Mouse (Mus musculus) midbrain, embryonic 12.5 days (tissue): ENCODE data around the gene Lsg1. TPM values are rescaled to one million over a fixed set of nuclear protein-coding genes. Genes with fewer than 3 reads are reported as not detected.

Experiments used
- ATAC-seq: fragments of 200-750 bp; cut with Nextera tagmentation; 2 replicates; pipeline ENCODE4 v1.8.0; 2017; ENCODE audit warnings: low read depth, moderate TSS enrichment, moderate library complexity; ENCODE audit not compliant: low FRiP score
- H3K27ac ChIP-seq: fragments of 300-500 bp; sonication (generic); replicated peaks from 2 replicates; pipeline ENCODE4 v1.5.1; 2016; ENCODE audit warnings: mild to moderate bottlenecking
- H3K27me3 ChIP-seq: fragments of 300-500 bp; sonication (generic); 2 replicates; pipeline ENCODE4 v1.6.1; 2016; ENCODE audit warnings: mild to moderate bottlenecking
- H3K36me3 ChIP-seq: fragments of 300-500 bp; sonication (generic); 2 replicates; pipeline ENCODE4 v1.6.1; 2016
- H3K4me1 ChIP-seq: fragments of 300-500 bp; sonication (generic); 2 replicates; pipeline ENCODE4 v1.6.1; 2016
- H3K4me2 ChIP-seq: fragments of 300-500 bp; sonication (generic); replicated peaks from 2 replicates; pipeline ENCODE4 v1.6.1; 2016; ENCODE audit warnings: mild to moderate bottlenecking, moderate library complexity
- H3K4me3 ChIP-seq: fragments of 300-500 bp; sonication (generic); 2 replicates; pipeline ENCODE4 v1.5.1; 2016; ENCODE audit warnings: mild to moderate bottlenecking
- H3K9ac ChIP-seq: fragments of 300-500 bp; sonication (generic); replicated peaks from 2 replicates; pipeline ENCODE4 v1.6.1; 2016; ENCODE audit warnings: mild to moderate bottlenecking, moderate library complexity
- H3K9me3 ChIP-seq: fragments of 300-500 bp; sonication (generic); 2 replicates; pipeline ENCODE4 v1.6.1; 2016; ENCODE audit warnings: mild to moderate bottlenecking
- WGBS: fragments of 180-500 bp; shearing (Covaris S2); methylation state at CpG from one replicate; pipeline ENCODE4 v1.1.7; 2016; 5-methylcytosine and 5-hydroxymethylcytosine counted together
- polyA plus RNA-seq: library from polyadenylated mRNA; unstranded; fragments of >200 nt; fragmentation: Nextera tagmentation; extraction: Ambion mirVana; gene quantifications from 2 replicates; pipeline ENCODE4 v1.2.1, GENCODE M21; 2016

Gene Lsg1
- polyA plus RNA-seq, 1 experiment from 2014 or later: 78.1 TPM

DNA sequence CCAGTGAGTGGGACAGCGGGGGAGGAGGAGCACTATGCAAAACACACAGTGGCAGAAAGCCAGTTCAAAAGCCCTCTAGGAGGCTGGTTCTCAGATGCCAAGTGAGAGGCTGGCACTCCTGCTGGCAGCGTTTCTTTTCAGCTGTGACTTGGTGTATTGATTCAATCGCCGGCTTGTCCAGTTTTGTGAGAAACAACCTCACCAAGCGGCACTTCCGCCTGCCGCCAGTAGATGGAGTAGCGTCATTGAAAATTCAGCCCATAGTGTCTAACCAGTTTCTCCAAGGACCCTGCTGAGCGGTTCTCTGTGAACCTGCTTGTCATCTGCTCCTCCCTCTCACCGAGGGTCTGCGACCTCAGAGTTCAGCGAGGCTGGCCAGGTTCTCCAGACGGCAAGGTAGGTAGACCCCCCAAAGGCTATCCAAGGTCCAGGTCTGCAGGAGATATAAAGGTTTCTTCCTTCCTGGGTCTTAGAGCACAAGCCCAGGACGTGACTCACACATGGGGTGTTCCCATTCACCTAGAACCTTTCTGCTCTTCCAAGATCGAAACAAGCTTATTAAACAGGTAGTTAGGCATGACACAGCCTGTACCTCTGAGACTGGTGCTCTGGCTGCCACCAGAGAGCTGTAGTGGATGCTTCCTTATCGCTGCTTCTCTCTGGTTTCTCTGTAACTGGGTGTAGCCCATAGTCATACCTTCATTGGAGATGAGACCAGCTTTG is 9.7 kb upstream of the Lsg1 start:
- H3K27me3 ChIP-seq: peaks cover 56% of the 10 kb centered on the region
- no peak overlapping the region for H3K27ac ChIP-seq
- H3K4me3 ChIP-seq: peak overlapping the region; percentile 3; the same call in 1 of the 2 replicates
- WGBS: 11% methylated on average over 16 of the region's 16 CpGs
- peak; percentile 39; the same call in 1 of the 2 replicates for ATAC-seq
- H3K36me3 ChIP-seq: no peaks in the 10 kb centered on the region
- peaks cover 32% of the 10 kb centered on the region for H3K4me1 ChIP-seq
- H3K9ac ChIP-seq: no peak overlapping the region; the same call in 1 of the 2 replicates
- H3K4me2 ChIP-seq: peak overlapping the region; percentile 42
- H3K9me3 ChIP-seq: no peaks in the 10 kb centered on the region

DNA sequence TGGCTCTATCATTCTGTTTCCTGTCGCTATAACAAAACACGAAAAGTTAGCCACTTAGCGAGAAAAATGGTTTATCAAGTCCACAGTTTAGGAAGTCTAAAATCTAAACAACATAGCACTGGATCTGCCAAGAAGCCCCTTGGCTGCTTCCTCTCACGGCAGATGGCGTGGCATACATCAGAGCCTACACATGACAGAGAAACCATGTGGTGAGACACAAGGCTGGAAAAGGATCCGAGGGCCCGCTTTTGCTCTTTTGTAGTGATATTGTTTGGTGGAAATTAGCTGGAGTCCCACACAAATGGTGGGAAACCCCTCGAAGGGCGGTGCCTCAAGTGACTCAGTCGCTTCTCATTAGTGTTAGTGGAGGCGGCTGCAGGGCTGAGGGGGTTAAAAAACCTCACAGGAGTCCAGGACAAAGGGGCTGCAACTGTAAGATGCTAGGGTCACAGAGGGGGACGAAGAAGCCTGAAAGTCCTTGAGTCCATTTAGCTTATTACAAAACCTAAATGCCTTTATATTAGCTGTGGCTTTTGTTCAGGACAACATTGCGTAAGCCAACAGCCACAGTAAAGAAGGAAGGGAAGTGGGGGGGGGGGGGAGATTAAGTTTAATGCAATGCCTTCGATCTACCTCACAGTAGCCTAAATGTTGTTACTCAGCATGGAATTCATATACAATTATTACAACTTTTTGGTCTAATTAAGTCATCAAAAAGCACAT is 8.6 kb upstream of the Lsg1 start:
- peaks cover 23% of the 10 kb centered on the region for H3K4me1 ChIP-seq
- H3K27ac ChIP-seq: no peak overlapping the region
- ATAC-seq: no peak
- H3K27me3 ChIP-seq: peaks cover 45% of the 10 kb centered on the region
- H3K36me3 ChIP-seq: no peaks in the 10 kb centered on the region
- H3K4me2 ChIP-seq: no peak overlapping the region
- 49% methylated on average over 14 of the region's 14 CpGs for WGBS
- H3K4me3 ChIP-seq: no peak overlapping the region
- no peak overlapping the region for H3K9ac ChIP-seq
- no peaks in the 10 kb centered on the region for H3K9me3 ChIP-seq

DNA sequence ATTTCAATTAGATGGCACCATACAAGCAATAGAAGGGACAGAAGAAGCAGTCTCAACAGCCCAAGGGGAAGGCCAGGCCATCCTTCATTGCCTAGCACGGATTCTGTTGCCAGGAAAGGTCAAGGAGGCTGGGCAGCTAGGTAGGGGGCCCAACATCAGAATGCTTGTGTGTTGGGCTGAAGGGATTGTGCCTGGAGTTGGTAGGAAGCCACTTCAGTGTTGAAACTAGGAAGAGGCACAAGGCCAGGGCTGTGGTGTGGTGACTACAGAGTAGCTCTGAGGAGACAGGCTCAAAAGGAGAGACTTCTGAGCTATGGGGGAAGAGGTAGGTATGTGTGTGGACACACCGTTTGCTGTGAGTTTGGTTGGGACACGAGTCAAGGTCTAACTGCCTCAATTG is 8.0 kb upstream of the Lsg1 start:
- H3K27ac ChIP-seq: no peak overlapping the region
- H3K4me2 ChIP-seq: no peak overlapping the region
- no peak overlapping the region for H3K9ac ChIP-seq
- H3K9me3 ChIP-seq: no peaks in the 10 kb centered on the region
- ATAC-seq: no peak
- 56% methylated on average over 3 of the region's 3 CpGs for WGBS
- no peaks in the 10 kb centered on the region for H3K36me3 ChIP-seq
- no peak overlapping the region for H3K4me3 ChIP-seq
- H3K27me3 ChIP-seq: peaks cover 39% of the 10 kb centered on the region
- H3K4me1 ChIP-seq: peaks cover 17% of the 10 kb centered on the region

DNA sequence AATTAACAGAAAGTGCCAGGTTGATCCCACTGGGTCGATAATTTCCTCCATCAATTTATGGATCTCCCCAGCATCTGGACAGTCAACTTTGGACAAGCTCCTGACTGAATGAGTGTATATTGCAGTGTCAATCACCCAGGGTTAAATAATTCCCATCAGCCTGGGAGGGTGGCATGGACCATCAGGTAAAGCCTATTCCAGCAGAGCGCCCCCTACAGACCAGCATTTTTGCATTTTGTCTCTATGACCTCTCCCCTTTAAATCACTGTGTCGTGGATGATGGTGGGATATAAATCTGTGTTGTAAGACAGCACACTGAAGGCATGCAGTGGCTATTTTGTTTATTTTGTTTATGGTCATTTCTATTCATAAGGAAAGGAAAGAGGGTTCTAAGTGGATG is 4.6 kb upstream of the Lsg1 start:
- ATAC-seq: no peak
- H3K4me1 ChIP-seq: peaks cover 11% of the 10 kb centered on the region
- no peaks in the 10 kb centered on the region for H3K9me3 ChIP-seq
- H3K4me3 ChIP-seq: no peak overlapping the region
- H3K9ac ChIP-seq: no peak overlapping the region
- peaks cover 19% of the 10 kb centered on the region for H3K27me3 ChIP-seq
- no peaks in the 10 kb centered on the region for H3K36me3 ChIP-seq
- no peak overlapping the region for H3K27ac ChIP-seq
- WGBS: 45% methylated on average over 3 of the region's 3 CpGs
- no peak overlapping the region for H3K4me2 ChIP-seq

DNA sequence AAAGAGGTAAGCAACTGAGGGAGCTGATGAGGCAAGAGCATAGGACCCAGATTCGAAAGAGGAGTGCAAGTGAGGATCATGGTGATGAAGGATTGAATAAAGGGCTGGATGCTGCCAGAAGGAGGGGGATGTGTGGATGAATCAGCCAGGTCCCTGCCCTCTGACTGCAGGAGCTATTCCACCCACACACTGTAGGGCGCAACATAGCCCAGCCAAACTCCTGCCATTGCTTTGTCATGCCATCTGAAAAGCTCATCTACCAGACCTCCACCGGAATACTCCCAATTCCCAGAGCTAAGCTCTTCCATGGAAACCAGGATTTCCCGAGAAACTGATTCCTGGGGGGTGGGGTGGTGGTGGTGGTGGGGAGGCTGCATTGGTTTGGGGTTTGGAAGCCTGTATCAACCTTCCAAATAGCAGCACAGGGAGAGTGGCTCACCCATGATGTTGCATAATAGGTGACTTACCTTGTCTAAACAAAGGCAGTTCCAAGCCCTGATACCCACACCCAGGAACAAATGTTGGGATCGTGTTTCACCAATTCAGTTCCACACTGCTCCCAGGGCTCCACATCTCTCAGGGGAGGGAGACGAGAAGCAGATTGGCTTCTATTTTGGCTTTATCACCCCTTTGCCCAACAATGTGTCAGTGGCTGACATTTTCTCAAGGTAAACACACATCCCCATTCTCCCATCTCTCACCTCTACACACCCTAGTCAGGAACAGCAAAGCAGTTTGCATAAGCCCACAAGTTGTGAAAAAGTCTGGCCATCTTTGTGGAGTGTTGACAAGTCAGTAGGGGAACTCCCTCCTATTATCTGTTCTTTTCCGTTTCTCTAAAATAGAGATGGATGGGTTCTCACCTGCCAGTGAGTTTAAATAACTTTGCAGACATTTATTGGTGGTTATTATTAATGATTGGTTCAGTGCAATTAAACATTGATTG is 3.1 kb upstream of the Lsg1 start:
- peaks cover 6% of the 10 kb centered on the region; the same call in 1 of the 2 replicates for H3K27me3 ChIP-seq
- H3K9me3 ChIP-seq: no peaks in the 10 kb centered on the region
- H3K9ac ChIP-seq: no peak overlapping the region
- ATAC-seq: no peak
- peaks cover 2% of the 10 kb centered on the region; the same call in 1 of the 2 replicates for H3K36me3 ChIP-seq
- no peak overlapping the region for H3K4me2 ChIP-seq
- H3K4me3 ChIP-seq: no peak overlapping the region
- no peak overlapping the region for H3K27ac ChIP-seq
- WGBS: 51% methylated on average over 7 of the region's 7 CpGs
- H3K4me1 ChIP-seq: peaks cover 11% of the 10 kb centered on the region

DNA sequence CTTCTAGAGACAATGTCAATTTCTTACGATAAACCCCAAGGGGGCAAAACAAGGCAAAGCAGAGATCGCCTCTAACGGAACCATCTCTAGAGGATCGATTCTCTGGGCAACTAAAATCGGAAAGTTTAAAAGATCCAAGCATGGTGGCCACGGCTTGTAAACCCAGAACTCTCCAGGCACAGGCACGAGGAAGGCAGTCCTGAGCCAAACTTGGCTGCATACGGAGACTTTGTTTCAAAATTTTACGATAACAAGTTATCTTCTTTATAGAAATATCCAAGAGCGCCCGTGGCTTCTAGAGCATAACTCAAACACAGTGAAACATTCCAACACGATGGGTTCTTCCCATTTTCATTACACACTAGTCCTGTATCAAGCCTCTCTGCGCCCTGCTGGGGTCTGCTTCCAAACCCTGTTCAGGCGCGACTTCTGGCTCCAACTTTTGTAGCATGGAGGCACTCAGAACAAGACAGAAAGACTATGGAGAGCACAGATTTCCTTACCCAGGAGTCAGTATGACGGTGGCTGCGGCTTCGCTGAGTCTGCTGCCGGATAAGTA is 378 bp downstream of the Lsg1 start:
- H3K4me2 ChIP-seq: peak overlapping the region; percentile 90
- 4% methylated on average over 19 of the region's 19 CpGs for WGBS
- peaks cover 36% of the 10 kb centered on the region for H3K36me3 ChIP-seq
- H3K4me3 ChIP-seq: peak overlapping the region; percentile 87
- H3K9ac ChIP-seq: peak overlapping the region; percentile 77
- no peaks in the 10 kb centered on the region for H3K9me3 ChIP-seq
- peaks cover 11% of the 10 kb centered on the region for H3K4me1 ChIP-seq
- H3K27ac ChIP-seq: peak overlapping the region; percentile 52; the same call in 1 of the 2 replicates
- ATAC-seq: no peak; the same call in 1 of the 2 replicates
- H3K27me3 ChIP-seq: no peaks in the 10 kb centered on the region

DNA sequence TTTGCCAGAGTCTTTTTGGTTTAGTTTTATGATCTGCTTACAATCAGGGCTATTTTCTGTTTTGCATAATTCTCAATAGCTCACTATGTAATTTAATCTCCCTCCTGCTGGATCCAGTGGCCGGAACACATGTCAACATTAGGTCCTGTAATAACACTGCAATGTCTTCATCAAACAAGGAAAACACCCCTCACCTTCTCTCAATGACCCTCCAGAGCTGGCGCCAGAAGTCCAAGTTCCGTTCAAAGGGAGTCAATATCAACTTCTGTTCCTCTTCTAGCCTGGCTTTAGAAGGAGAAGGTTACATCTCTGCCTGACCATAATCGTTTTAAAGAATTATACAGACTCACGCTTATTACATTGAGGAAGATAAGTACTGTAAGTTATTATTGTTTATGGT is 6.6 kb downstream of the Lsg1 start:
- H3K27me3 ChIP-seq: no peaks in the 10 kb centered on the region
- no peak overlapping the region for H3K4me3 ChIP-seq
- no peak overlapping the region for H3K27ac ChIP-seq
- no peaks in the 10 kb centered on the region for H3K4me1 ChIP-seq
- H3K4me2 ChIP-seq: no peak overlapping the region
- WGBS: 85% methylated on average over 5 of the region's 5 CpGs
- no peak for ATAC-seq
- no peak overlapping the region for H3K9ac ChIP-seq
- peaks cover 99% of the 10 kb centered on the region for H3K36me3 ChIP-seq
- H3K9me3 ChIP-seq: no peaks in the 10 kb centered on the region

DNA sequence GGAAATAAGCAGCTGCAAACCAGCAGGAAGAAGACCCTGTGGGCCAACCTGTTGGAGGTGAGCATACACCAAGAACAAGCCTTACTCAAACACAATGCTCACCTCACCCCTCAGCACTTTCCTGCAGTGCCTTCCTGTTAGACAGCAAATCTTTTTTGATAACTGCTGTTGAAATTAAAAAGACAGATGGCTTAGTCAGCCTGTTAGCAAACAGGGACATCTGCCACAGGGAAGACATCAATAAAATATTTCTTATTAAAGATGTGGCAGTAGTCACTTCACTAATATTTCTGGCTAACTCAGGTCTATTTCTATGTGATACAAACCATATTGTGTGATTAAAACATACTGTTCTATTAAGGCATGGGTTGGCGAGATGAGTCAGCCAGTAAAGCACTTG is 11.0 kb downstream of the Lsg1 start:
- H3K27me3 ChIP-seq: no peaks in the 10 kb centered on the region
- H3K4me1 ChIP-seq: no peaks in the 10 kb centered on the region
- H3K4me3 ChIP-seq: no peak overlapping the region
- H3K9me3 ChIP-seq: no peaks in the 10 kb centered on the region
- WGBS: 89% methylated on average over 1 of the region's 1 CpGs
- H3K27ac ChIP-seq: no peak overlapping the region
- H3K9ac ChIP-seq: no peak overlapping the region
- no peak overlapping the region for H3K4me2 ChIP-seq
- no peak for ATAC-seq
- peaks cover 97% of the 10 kb centered on the region for H3K36me3 ChIP-seq

DNA sequence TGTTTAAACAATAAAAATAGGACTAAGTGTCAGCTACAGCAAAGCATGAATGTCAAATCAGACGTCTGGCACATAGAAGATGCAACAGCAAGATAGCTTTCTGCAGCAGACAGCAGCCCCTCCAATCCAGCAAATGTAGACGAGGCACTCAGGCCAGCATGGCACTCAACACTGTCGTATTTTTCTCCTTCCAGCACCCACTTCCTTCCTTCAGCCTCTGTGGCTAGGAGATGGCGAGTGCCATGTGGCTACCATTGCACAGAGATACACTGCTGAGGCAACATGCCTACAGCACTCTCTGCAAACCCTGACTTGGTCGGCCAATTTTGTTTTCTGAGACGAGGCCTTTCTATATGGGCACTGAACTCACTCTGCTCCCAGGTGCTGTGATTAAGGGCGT is 11.6 kb downstream of the Lsg1 start:
- ATAC-seq: no peak
- H3K36me3 ChIP-seq: peaks cover 97% of the 10 kb centered on the region

DNA sequence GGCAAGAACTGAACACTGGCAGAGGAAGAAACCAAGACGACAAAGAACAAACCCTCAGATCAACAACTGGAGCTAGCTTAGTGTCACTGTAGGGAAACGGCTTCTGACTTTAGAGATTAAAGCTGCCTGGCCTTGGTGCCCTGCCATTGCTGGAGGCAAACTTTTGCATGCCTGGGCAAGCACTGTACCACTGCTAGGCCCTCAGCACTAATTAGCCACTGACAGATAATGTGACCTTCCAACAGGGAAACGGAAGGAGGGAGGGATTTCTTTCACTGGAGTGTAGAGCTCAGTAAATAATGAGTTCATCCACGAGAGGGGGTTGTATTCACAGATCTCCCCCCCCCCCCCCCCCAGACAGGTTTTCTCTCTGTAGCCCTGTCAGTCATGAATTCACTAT is 15.2 kb downstream of the Lsg1 start:
- H3K36me3 ChIP-seq: peaks cover 97% of the 10 kb centered on the region
- no peak overlapping the region for H3K27ac ChIP-seq
- no peak overlapping the region for H3K4me3 ChIP-seq
- ATAC-seq: no peak
- H3K4me2 ChIP-seq: no peak overlapping the region
- no peaks in the 10 kb centered on the region for H3K9me3 ChIP-seq
- H3K9ac ChIP-seq: no peak overlapping the region
- H3K27me3 ChIP-seq: no peaks in the 10 kb centered on the region
- 72% methylated on average over 4 of the region's 4 CpGs for WGBS
- H3K4me1 ChIP-seq: no peaks in the 10 kb centered on the region

More for the DNA sequence above, 11.6 kb downstream of the Lsg1 start:
- no peak overlapping the region for H3K4me2 ChIP-seq
- H3K27me3 ChIP-seq: no peaks in the 10 kb centered on the region
- H3K4me1 ChIP-seq: no peaks in the 10 kb centered on the region
- no peak overlapping the region for H3K9ac ChIP-seq
- 89% methylated on average over 7 of the region's 7 CpGs for WGBS
- H3K9me3 ChIP-seq: no peaks in the 10 kb centered on the region
- H3K4me3 ChIP-seq: no peak overlapping the region
- no peak overlapping the region for H3K27ac ChIP-seq

DNA sequence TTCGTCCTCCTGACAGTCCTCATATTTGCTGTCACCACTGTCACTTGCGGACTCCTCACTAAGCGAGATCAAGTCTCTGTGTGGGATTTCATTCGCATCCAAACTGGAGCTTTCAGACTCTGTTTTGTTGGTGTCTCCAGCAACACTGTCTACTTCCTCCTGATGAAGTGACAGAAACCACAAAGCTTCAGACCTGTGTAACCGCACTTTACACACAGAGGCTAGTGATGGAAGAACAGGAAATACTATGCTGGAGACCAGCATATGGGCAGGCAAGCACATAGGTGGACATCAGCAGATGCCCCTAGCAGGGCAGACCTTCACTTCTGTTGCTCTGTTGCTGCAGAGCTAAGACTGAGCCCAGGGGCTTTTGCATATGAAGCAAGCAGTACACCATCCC is 16.0 kb downstream of the Lsg1 start:
- Histone ChIP-seq H3K27ac (no peak overlapping the region), H3K9me3 (no peaks in the 10 kb centered on the region), H3K4me2 (no peak overlapping the region), H3K4me3 (no peak overlapping the region), H3K4me1 (no peaks in the 10 kb centered on the region), H3K27me3 (no peaks in the 10 kb centered on the region), H3K36me3 (peaks cover 97% of the 10 kb centered on the region), H3K9ac (no peak overlapping the region)
- 97% methylated on average over 5 of the region's 5 CpGs for WGBS
- no peak for ATAC-seq
